Mouse (Mus musculus) liver, embryonic 15.5 days (tissue): Measurements from ENCODE around the gene Mgat4b. TPM values are rescaled to one million over a fixed set of nuclear protein-coding genes. Genes with fewer than 3 reads are reported as not detected.
A peak's percentile ranks its signal among the peaks of the same experiment; 100 is the strongest.

Source experiments
- ATAC-seq: fragments of 200-750 bp; cut with Nextera tagmentation; 2 replicates; pipeline ENCODE4 v1.8.0; 2017; ENCODE audit warnings: moderate number of reproducible peaks, mild to moderate bottlenecking, moderate library complexity; ENCODE audit not compliant: insufficient read depth
- H3K27ac ChIP-seq: fragments of 300-500 bp; sonication (generic); replicated peaks from 2 replicates; pipeline ENCODE4 v1.5.1; 2015; ENCODE audit warnings: mild to moderate bottlenecking, inconsistent platforms
- H3K27me3 ChIP-seq: fragments of 300-500 bp; sonication (generic); 2 replicates; pipeline ENCODE4 v1.6.1; 2015; ENCODE audit warnings: mild to moderate bottlenecking, inconsistent platforms
- H3K36me3 ChIP-seq: fragments of 300-500 bp; sonication (generic); replicated peaks from 2 replicates; pipeline ENCODE4 v1.6.1; 2015; ENCODE audit warnings: moderate library complexity, mild to moderate bottlenecking, inconsistent platforms
- H3K4me1 ChIP-seq: fragments of 300-500 bp; sonication (generic); replicated peaks from 2 replicates; pipeline ENCODE4 v1.6.1; 2015; ENCODE audit warnings: inconsistent platforms
- H3K4me2 ChIP-seq: fragments of 300-500 bp; sonication (generic); 2 replicates; pipeline ENCODE4 v1.6.1; 2015; ENCODE audit warnings: moderate library complexity, mild to moderate bottlenecking, inconsistent platforms
- H3K4me3 ChIP-seq: fragments of 300-500 bp; sonication (generic); replicated peaks from 2 replicates; pipeline ENCODE4 v1.5.1; 2015; ENCODE audit warnings: mild to moderate bottlenecking, inconsistent platforms
- H3K9ac ChIP-seq: fragments of 300-500 bp; sonication (generic); 2 replicates; pipeline ENCODE4 v1.6.1; 2015; ENCODE audit warnings: moderate library complexity, mild to moderate bottlenecking, inconsistent platforms
- H3K9me3 ChIP-seq: fragments of 300-500 bp; sonication (generic); replicated peaks from 2 replicates; pipeline ENCODE4 v1.6.1; 2016; ENCODE audit warnings: inconsistent platforms
- WGBS: fragments of 180-500 bp; shearing (Covaris S2); methylation state at CpG from one replicate; pipeline ENCODE4 v1.1.7; 2015; ENCODE audit warnings: mixed read lengths; ENCODE audit not compliant: insufficient replicate concordance; 5-methylcytosine and 5-hydroxymethylcytosine counted together
- microRNA-seq: library from miRNA; unstranded; fragments of <30 nt; microRNA quantifications from one replicate; pipeline ENCODE4, GENCODE M21; 2016
- polyA plus RNA-seq: library from polyadenylated mRNA; unstranded; fragments of >200 nt; fragmentation: Nextera tagmentation; extraction: Ambion mirVana; gene quantifications from 2 replicates; pipeline ENCODE4 v1.2.1, GENCODE M21; 2015

Gene Mgat4b
- polyA plus RNA-seq, 1 experiment from 2014 or later = 12.7 TPM

- Histone ChIP-seq H3K27me3 (no peaks in the 10 kb centered on the region), H3K4me1 (peaks cover 21% of the 10 kb centered on the region), H3K9me3 (no peaks in the 10 kb centered on the region), H3K4me3 (no peak overlapping the region), H3K27ac (no peak overlapping the region; the same call in 1 of the 2 replicates), H3K36me3 (peaks cover 15% of the 10 kb centered on the region), H3K4me2 (no peak overlapping the region), H3K9ac (no peak overlapping the region)
- WGBS = 35% methylated on average over 5 of the region's 5 CpGs
- peak; percentile 44; the same call in 1 of the 2 replicates for ATAC-seq
Measured at GRCm38 (mm10) chr11:50275568-50276151, 65.0 kb downstream of the Mgat4b start.

- H3K9ac ChIP-seq = no peak overlapping the region
- no peak overlapping the region for H3K4me3 ChIP-seq
- no peak for ATAC-seq
- H3K27me3 ChIP-seq = no peaks in the 10 kb centered on the region
- H3K4me1 ChIP-seq = peaks cover 21% of the 10 kb centered on the region
- no peaks in the 10 kb centered on the region for H3K9me3 ChIP-seq
- H3K27ac ChIP-seq = no peak overlapping the region
- H3K4me2 ChIP-seq = no peak overlapping the region
- peaks cover 18% of the 10 kb centered on the region for H3K36me3 ChIP-seq
Measured at GRCm38 (mm10) chr11:50277025-50277424, 66.3 kb downstream of the Mgat4b start.

- WGBS = 84% methylated on average over 6 of the region's 6 CpGs
- Histone ChIP-seq H3K36me3 (peaks cover 19% of the 10 kb centered on the region), H3K4me2 (no peak overlapping the region), H3K27me3 (no peaks in the 10 kb centered on the region), H3K4me3 (no peak overlapping the region), H3K9me3 (no peaks in the 10 kb centered on the region), H3K27ac (no peak overlapping the region), H3K4me1 (peaks cover 21% of the 10 kb centered on the region), H3K9ac (no peak overlapping the region)
- ATAC-seq = no peak
Measured at GRCm38 (mm10) chr11:50277706-50278105, 67.0 kb downstream of the Mgat4b start.

DNA sequence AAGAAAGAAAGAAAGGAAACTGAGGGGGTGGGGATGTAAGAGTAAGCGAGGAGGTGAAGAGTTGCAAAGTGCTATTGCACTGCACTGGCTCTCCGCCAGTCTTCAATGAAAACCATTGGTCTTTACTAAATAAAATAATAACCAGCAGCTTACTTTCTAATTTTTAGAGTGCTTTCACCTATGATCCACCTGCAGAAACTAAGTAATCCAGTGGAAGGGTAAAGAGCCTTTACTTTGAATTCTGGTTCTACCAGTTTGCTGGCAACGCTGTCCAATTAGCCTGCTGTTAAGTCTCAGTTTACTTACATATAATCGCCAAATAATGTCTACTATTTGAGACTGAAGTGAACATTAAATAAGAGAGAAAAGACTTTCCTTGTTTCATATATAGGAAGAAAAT is 68.3 kb downstream of the Mgat4b start:
- Histone ChIP-seq H3K36me3 (peaks cover 21% of the 10 kb centered on the region), H3K9me3 (no peaks in the 10 kb centered on the region), H3K9ac (no peak overlapping the region), H3K4me2 (no peak overlapping the region), H3K27ac (no peak overlapping the region), H3K4me1 (peaks cover 21% of the 10 kb centered on the region), H3K4me3 (no peak overlapping the region), H3K27me3 (no peaks in the 10 kb centered on the region)
- WGBS = 81% methylated on average over 4 of the region's 4 CpGs
- ATAC-seq = no peak

GRCm38 (mm10) chr11:50280053-50280452 is 69.4 kb downstream of the Mgat4b start:
- no peak overlapping the region for H3K9ac ChIP-seq
- H3K27ac ChIP-seq = no peak overlapping the region
- ATAC-seq = no peak
- H3K4me2 ChIP-seq = no peak overlapping the region
- 59% methylated on average over 1 of the region's 1 CpGs for WGBS
- peaks cover 21% of the 10 kb centered on the region for H3K36me3 ChIP-seq
- H3K4me3 ChIP-seq = no peak overlapping the region
- no peaks in the 10 kb centered on the region for H3K27me3 ChIP-seq
- no peaks in the 10 kb centered on the region for H3K9me3 ChIP-seq
- H3K4me1 ChIP-seq = peaks cover 15% of the 10 kb centered on the region

Small RNAs within 50 kb of the gene (microRNA-seq; reads per million reads assigned to microRNA genes)
- gene Mir6919 = not detected

Other genes with a start within 250 kb of the Mgat4b start
- 36.6 and 37.7 TPM in 2 replicates for gene Rnf130, start 185.5 kb upstream of the Mgat4b start, polyA plus RNA-seq
- 11.7 and 13.6 TPM in 2 replicates for gene Tbc1d9b, start 79.5 kb upstream of the Mgat4b start, polyA plus RNA-seq
- gene Mrnip, start 36.4 kb upstream of the Mgat4b start, polyA plus RNA-seq = 7.6 and 8.4 TPM in 2 replicates
- 161 and 189 TPM in 2 replicates for gene Sqstm1, start 63 bp upstream of the Mgat4b start, polyA plus RNA-seq
- gene Ltc4s, start 27.7 kb downstream of the Mgat4b start, polyA plus RNA-seq = 0.46 and 0.51 TPM in 2 replicates
- gene Maml1, start 81.4 kb downstream of the Mgat4b start, polyA plus RNA-seq = 1.5 and 2.1 TPM in 2 replicates
- gene Canx, start 114.8 kb downstream of the Mgat4b start, polyA plus RNA-seq = 172 and 176 TPM in 2 replicates
- gene Cby3, start 143.6 kb downstream of the Mgat4b start, polyA plus RNA-seq = not detected in 2 replicates
- gene Hnrnph1, start 166.1 kb downstream of the Mgat4b start, polyA plus RNA-seq = 98.1 and 102 TPM in 2 replicates
- 7.3 and 7.5 TPM in 2 replicates for gene Rufy1, start 220.2 kb downstream of the Mgat4b start, polyA plus RNA-seq